Mouse (Mus musculus): ENCODE results near the gene Lrch1. TPM values are rescaled to one million over a fixed set of nuclear protein-coding genes. Genes with fewer than 3 reads are reported as not detected.

Lrch1 gene
- total RNA-seq, 1 experiment, result 3.3 TPM

DNA sequence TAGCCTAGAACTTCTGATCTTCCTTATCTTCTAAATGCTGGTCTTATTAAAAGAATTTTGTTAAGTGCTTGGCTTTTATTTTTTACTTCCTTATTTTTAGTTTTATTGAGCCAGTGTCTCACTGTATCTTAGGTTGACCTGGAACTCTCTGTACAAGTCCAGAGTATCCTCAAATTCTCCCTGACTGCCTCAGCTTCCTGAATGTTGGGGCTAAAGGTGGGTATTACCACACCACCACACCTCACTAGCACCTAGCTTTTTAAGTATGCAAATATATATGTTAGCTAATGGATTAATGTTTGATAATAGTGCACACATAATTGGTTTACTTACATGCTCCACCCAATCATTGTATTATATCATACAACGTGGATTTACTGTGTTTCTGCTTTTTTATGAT is 8.6 kb upstream of the Lrch1 start:
- in situ Hi-C loops (cut with MboI; ENCODE audit: low sequenced_read_pairs in 2 of 2, unreplicated experiment in 2 of 2), result no loop called here
- H3K4me3 ChIP-seq (ENCODE audit: insufficient read depth in 1 of 2, low read depth in 1 of 2, low read length in 2 of 2, poor library complexity in 1 of 2, severe bottlenecking in 1 of 2), result no peak overlapping the region
- H3K9me3 ChIP-seq (ENCODE audit: control insufficient read depth, insufficient read depth, low read depth, low read length), result no peaks in the 10 kb centered on the region
- no peak for DNase-seq (ENCODE audit: low read depth, low spot score)
- H3K4me1 ChIP-seq (ENCODE audit: control insufficient read depth in 2 of 2, insufficient read depth in 2 of 2, low read length in 2 of 2, poor library complexity in 1 of 2), result no peaks in the 10 kb centered on the region
- TF ChIP-seq CHD2 (IDR thresholded peaks at IDR 0.05; ENCODE audit: low read depth, low read length) (no peak), MAFK (IDR thresholded peaks at IDR 0.05; ENCODE audit: insufficient read depth, low read depth, low read length) (no peak), HCFC1 (IDR thresholded peaks at IDR 0.05; ENCODE audit: borderline replicate concordance, insufficient read depth, low read length) (no peak), ZC3H11A (IDR thresholded peaks at IDR 0.05; ENCODE audit: borderline replicate concordance, low read depth, low read length) (no peak), ZNF384 (IDR thresholded peaks at IDR 0.05; ENCODE audit: low read depth, low read length) (no peak)
- H3K36me3 ChIP-seq (ENCODE audit: control insufficient read depth, insufficient read depth, low read length, poor library complexity, severe bottlenecking), result no peaks in the 10 kb centered on the region
- no peak overlapping the region for H3K27ac ChIP-seq (ENCODE audit: insufficient read depth, low read depth, low read length, poor library complexity, severe bottlenecking)
- H3K9ac ChIP-seq (ENCODE audit: insufficient read depth, low read depth, low read length, poor library complexity, severe bottlenecking), result no peak overlapping the region

- Histone ChIP-seq H3K27ac (ENCODE audit: insufficient read depth, low read depth, low read length, poor library complexity, severe bottlenecking) (no peak overlapping the region), H3K4me3 (ENCODE audit: insufficient read depth in 1 of 2, low read depth in 1 of 2, low read length in 2 of 2, poor library complexity in 1 of 2, severe bottlenecking in 1 of 2) (peak overlapping the region in 1 of 2 experiments; percentile 92; a peak in 1 of 4 replicates), H3K9me3 (ENCODE audit: control insufficient read depth, insufficient read depth, low read depth, low read length) (no peaks in the 10 kb centered on the region), H3K9ac (ENCODE audit: insufficient read depth, low read depth, low read length, poor library complexity, severe bottlenecking) (no peak overlapping the region), H3K4me1 (ENCODE audit: control insufficient read depth in 2 of 2, insufficient read depth in 2 of 2, low read length in 2 of 2, poor library complexity in 1 of 2) (peaks cover 0 to 2% of the 10 kb centered on the region in 2 experiments; a peak in 2 of 4 replicates), H3K36me3 (ENCODE audit: control insufficient read depth, insufficient read depth, low read length, poor library complexity, severe bottlenecking) (no peaks in the 10 kb centered on the region)
- no peak for TF ChIP-seq ZC3H11A (IDR thresholded peaks at IDR 0.05; ENCODE audit: borderline replicate concordance, low read depth, low read length)
- no peak for TF ChIP-seq HCFC1 (IDR thresholded peaks at IDR 0.05; ENCODE audit: borderline replicate concordance, insufficient read depth, low read length)
- TF ChIP-seq CHD2 (IDR thresholded peaks at IDR 0.05; ENCODE audit: low read depth, low read length), result no peak
- TF ChIP-seq ZNF384 (IDR thresholded peaks at IDR 0.05; ENCODE audit: low read depth, low read length), result no peak
- TF ChIP-seq MAFK (IDR thresholded peaks at IDR 0.05; ENCODE audit: insufficient read depth, low read depth, low read length), result no peak
- in situ Hi-C loops (cut with MboI; ENCODE audit: low sequenced_read_pairs in 2 of 2, unreplicated experiment in 2 of 2), result no loop called here
- no peak for DNase-seq (ENCODE audit: low read depth, low spot score)
These were observed 957 bp upstream of the Lrch1 start for GRCm38 (mm10) chr14:74948426-74949240.

GRCm38 (mm10) chr14:74948014-74948396 is 329 bp upstream of the Lrch1 start:
- TF ChIP-seq HCFC1 (IDR thresholded peaks at IDR 0.05; ENCODE audit: borderline replicate concordance, insufficient read depth, low read length) (no peak; the same call in 1 of the 2 replicates), ZNF384 (IDR thresholded peaks at IDR 0.05; ENCODE audit: low read depth, low read length) (no peak), ZC3H11A (IDR thresholded peaks at IDR 0.05; ENCODE audit: borderline replicate concordance, low read depth, low read length) (no peak), CHD2 (IDR thresholded peaks at IDR 0.05; ENCODE audit: low read depth, low read length) (no peak), MAFK (IDR thresholded peaks at IDR 0.05; ENCODE audit: insufficient read depth, low read depth, low read length) (no peak)
- in situ Hi-C loops (cut with MboI; ENCODE audit: low sequenced_read_pairs in 2 of 2, unreplicated experiment in 2 of 2), result no loop called here
- Histone ChIP-seq H3K27ac (ENCODE audit: insufficient read depth, low read depth, low read length, poor library complexity, severe bottlenecking) (no peak overlapping the region), H3K36me3 (ENCODE audit: control insufficient read depth, insufficient read depth, low read length, poor library complexity, severe bottlenecking) (no peaks in the 10 kb centered on the region), H3K4me1 (ENCODE audit: control insufficient read depth in 2 of 2, insufficient read depth in 2 of 2, low read length in 2 of 2, poor library complexity in 1 of 2) (peaks cover 0 to 2% of the 10 kb centered on the region in 2 experiments; a peak in 2 of 4 replicates), H3K4me3 (ENCODE audit: insufficient read depth in 1 of 2, low read depth in 1 of 2, low read length in 2 of 2, poor library complexity in 1 of 2, severe bottlenecking in 1 of 2) (peak overlapping the region; percentile 91 to 92), H3K9ac (ENCODE audit: insufficient read depth, low read depth, low read length, poor library complexity, severe bottlenecking) (peak overlapping the region; percentile 23; the same call in 1 of the 2 replicates), H3K9me3 (ENCODE audit: control insufficient read depth, insufficient read depth, low read depth, low read length) (no peaks in the 10 kb centered on the region)
- DNase-seq (ENCODE audit: low read depth, low spot score), result no peak

GRCm38 (mm10) chr14:74946751-74947375 is 813 bp downstream of the Lrch1 start:
- DNase-seq (ENCODE audit: low read depth, low spot score), result no peak
- TF ChIP-seq ZC3H11A (IDR thresholded peaks at IDR 0.05; ENCODE audit: borderline replicate concordance, low read depth, low read length) (no peak), MAFK (IDR thresholded peaks at IDR 0.05; ENCODE audit: insufficient read depth, low read depth, low read length) (no peak), HCFC1 (IDR thresholded peaks at IDR 0.05; ENCODE audit: borderline replicate concordance, insufficient read depth, low read length) (no peak), ZNF384 (IDR thresholded peaks at IDR 0.05; ENCODE audit: low read depth, low read length) (no peak), CHD2 (IDR thresholded peaks at IDR 0.05; ENCODE audit: low read depth, low read length) (no peak)
- in situ Hi-C loops (cut with MboI; ENCODE audit: low sequenced_read_pairs in 2 of 2, unreplicated experiment in 2 of 2), result no loop called here

More at GRCm38 (mm10) chr14:74946751-74947375, 813 bp downstream of the Lrch1 start:
- Histone ChIP-seq H3K27ac (ENCODE audit: insufficient read depth, low read depth, low read length, poor library complexity, severe bottlenecking) (no peak overlapping the region), H3K4me1 (ENCODE audit: control insufficient read depth in 2 of 2, insufficient read depth in 2 of 2, low read length in 2 of 2, poor library complexity in 1 of 2) (peaks cover 0 to 2% of the 10 kb centered on the region in 2 experiments; a peak in 2 of 4 replicates), H3K9ac (ENCODE audit: insufficient read depth, low read depth, low read length, poor library complexity, severe bottlenecking) (peak overlapping the region; percentile 86), H3K4me3 (ENCODE audit: insufficient read depth in 1 of 2, low read depth in 1 of 2, low read length in 2 of 2, poor library complexity in 1 of 2, severe bottlenecking in 1 of 2) (peak overlapping the region; percentile 91 to 92), H3K9me3 (ENCODE audit: control insufficient read depth, insufficient read depth, low read depth, low read length) (no peaks in the 10 kb centered on the region), H3K36me3 (ENCODE audit: control insufficient read depth, insufficient read depth, low read length, poor library complexity, severe bottlenecking) (no peaks in the 10 kb centered on the region)

Data from ES-E14 (cell line).